Mouse (Mus musculus): ENCODE measurements around the gene Wdfy3.

GRCm38 (mm10) chr5:102045177-102045576 lies 24.5 kb downstream of the Wdfy3 start:
- TF ChIP-seq CTCF (IDR thresholded peaks at IDR 0.05; ENCODE audit: control insufficient read depth, insufficient read depth, insufficient replicate concordance, low read depth, low read length) (no peak), POLR2A (IDR thresholded peaks at IDR 0.05; ENCODE audit: control insufficient read depth, low read depth, low read length) (no peak)

Data from testis, adult 2 months (tissue).